Mouse (Mus musculus): Measurements from ENCODE around the gene Sertad3.

DNA sequence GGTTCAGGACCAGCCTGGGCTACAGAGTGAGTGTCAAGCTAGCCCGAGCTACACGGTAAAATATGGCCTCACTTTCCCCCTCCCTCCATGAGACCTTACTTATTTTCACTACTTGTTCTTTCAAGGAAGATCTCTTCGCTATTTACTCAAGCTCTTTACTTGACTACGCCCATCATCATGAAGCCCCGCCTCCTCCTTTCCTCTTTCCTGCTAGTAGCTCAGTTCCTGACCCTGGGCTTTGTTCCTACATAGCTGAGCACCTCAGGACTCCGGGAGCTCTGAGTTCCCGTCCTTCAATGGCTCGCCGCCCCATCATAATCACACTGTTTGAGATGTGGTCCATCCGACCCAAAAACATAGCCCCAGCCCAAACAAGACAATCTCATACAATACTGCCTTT, 40.2 kb upstream of the Sertad3 start:
- TF ChIP-seq POLR2A (IDR thresholded peaks at IDR 0.05; ENCODE audit: insufficient read depth, low read length): no peak
- no peak for TF ChIP-seq CTCF (IDR thresholded peaks at IDR 0.05; ENCODE audit: low read depth, low read length)
- TF ChIP-seq EP300 (IDR thresholded peaks at IDR 0.05; ENCODE audit: insufficient read depth, low read depth, low read length): no peak

Data from ES-Bruce4 (cell line).